Mouse (Mus musculus) heart, adult 2 months (tissue): ENCODE data around the gene Hist1h2be. TPM values are rescaled to one million over a fixed set of nuclear protein-coding genes. Genes with fewer than 3 reads are reported as not detected.
A peak's percentile ranks its signal among the peaks of the same experiment; 100 is the strongest.
"Not testable (repeated sequence)": the region's sequence is repeated elsewhere in the genome, so short reads cannot be mapped to it uniquely, and the experiment has no call there.

ENCODE experiments used
- DNase-seq, 2 experiments: peaks; one replicate each; pipeline ENCODE4 v3.0.0; 2021
- H3K27ac ChIP-seq: fragments of 200-600 bp; 2 replicates; pipeline ENCODE4 v1.8.1; 2022
- H3K27me3 ChIP-seq: fragments of 200-500 bp; 2 replicates; pipeline ENCODE4 v1.6.1; 2012; ENCODE audit warnings: mild to moderate bottlenecking, low read length, inconsistent platforms, mixed read lengths; ENCODE audit not compliant: control insufficient read depth, insufficient read depth
- H3K36me3 ChIP-seq: fragments of 200-500 bp; 2 replicates; pipeline ENCODE4 v1.6.1; 2012; ENCODE audit warnings: low read length, inconsistent platforms; ENCODE audit not compliant: control insufficient read depth, insufficient read depth
- H3K4me1 ChIP-seq: fragments of 200-500 bp; 2 replicates; pipeline ENCODE4 v1.6.1; 2011; ENCODE audit warnings: low read length; ENCODE audit not compliant: control insufficient read depth, insufficient read depth
- H3K4me3 ChIP-seq: fragments of 200-600 bp; 2 replicates; pipeline ENCODE4 v1.8.1; 2022
- H3K79me2 ChIP-seq: fragments of 200-500 bp; replicated peaks from 2 replicates; pipeline ENCODE4 v1.6.1; 2012; ENCODE audit warnings: mild to moderate bottlenecking, inconsistent platforms, low read length, moderate library complexity, mixed read lengths; ENCODE audit not compliant: control insufficient read depth, insufficient read depth
- H3K9ac ChIP-seq: fragments of 200-500 bp; 2 replicates; pipeline ENCODE4 v1.6.1; 2012; ENCODE audit warnings: low read depth, mild to moderate bottlenecking, control low read depth, inconsistent platforms, low read length, mixed read lengths
- CTCF ChIP-seq: fragments of 200-600 bp; IDR thresholded peaks from 2 replicates; pipeline ENCODE4 v1.8.1; 2022; ENCODE audit warnings: antibody characterized with exemption, mild to moderate bottlenecking, moderate library complexity
- EP300 ChIP-seq: fragments of 200-500 bp; IDR thresholded peaks from 2 replicates; pipeline ENCODE4 v1.6.1; 2011; ENCODE audit warnings: low read depth, low read length, control low read depth; ENCODE audit not compliant: insufficient read depth
- POLR2A ChIP-seq: fragments of 200-500 bp; IDR thresholded peaks from 2 replicates; pipeline ENCODE4 v1.6.1; 2011; ENCODE audit warnings: mild to moderate bottlenecking, low read depth, low read length, control low read depth; ENCODE audit not compliant: insufficient read depth
- WGBS: fragments of 180-500 bp; shearing (Covaris S2); methylation state at CpG from one replicate; pipeline ENCODE4 v1.1.7; 2018; 5-methylcytosine and 5-hydroxymethylcytosine counted together
- intact Hi-C: fragments of 180-260 bp; cut with DNase I; formaldehyde crosslinking; loops from one replicate; pipeline ENCODE4 v1.15.1; 2025
- polyA plus RNA-seq: library from polyadenylated mRNA; depleted of rRNA; stranded (reverse); fragments of >200 nt; gene quantifications from 2 replicates; pipeline ENCODE4 v1.2.3, GENCODE M21; 2012
- total RNA-seq, 2 experiments: library from RNA; stranded (reverse); gene quantifications; 2 replicates each; pipeline ENCODE4 v1.2.3; 2021

Hist1h2be gene
- total and polyA plus RNA-seq, 3 experiments: 2.4 to 9.8 (median 8.8) TPM

- H3K9ac ChIP-seq: peak within 1 kb of the TSS; percentile 78
- H3K27me3 ChIP-seq, H3K79me2 ChIP-seq, H3K36me3 ChIP-seq, H3K4me1 ChIP-seq: not testable (repeated sequence)
- WGBS: under 1% methylated on average over 53 of the region's 53 CpGs
- H3K4me3 ChIP-seq: peak within 1 kb of the TSS; percentile 77
- DNase-seq: peak; percentile 94
- peak within 1 kb of the TSS; percentile 97 for H3K27ac ChIP-seq
- TF ChIP-seq EP300 (peak; percentile 65; the same call in 1 of the 2 replicates), POLR2A (peak; percentile 97)
- intact Hi-C loops: loop anchor here (1.0 to 10.0 kb wide), 6 partner anchors 61 to 1797 kb away; partner anchors contain the start of genes Hist1h2ac, Hist1h2af, Hist1h2ag and Hist1h2bb
These were observed 1.3 kb upstream of the Hist1h2be start, which contains the start of gene Hist1h1e for GRCm38 (mm10) chr13:23622175-23622671. TSS of gene Hist1h1e (minus strand) at chr13:23622558.

GRCm38 (mm10) chr13:23621532-23622174 lies 729 bp upstream of the Hist1h2be start:
- DNase-seq: peak; percentile 68 to 84
- under 1% methylated on average over 18 of the region's 18 CpGs for WGBS
- intact Hi-C loops: loop anchor here (1.0 to 10.0 kb wide), 7 partner anchors 35 to 1797 kb away; partner anchors contain the start of genes Hist1h2ac, Hist1h2af, Hist1h2ag and Hist1h2bb
- H3K36me3 ChIP-seq: peaks cover 3% of the 10 kb centered on the region; the same call in 1 of the 2 replicates
- peak overlapping the region; percentile 78 for H3K9ac ChIP-seq
- H3K4me3 ChIP-seq: peak overlapping the region; percentile 77
- 0 out of 2 replicates have a peak, but pooled peaks cover 1% of the 10 kb centered on the region for H3K79me2 ChIP-seq
- TF ChIP-seq EP300 (no peak), POLR2A (peak; percentile 71), CTCF (no peak)
- H3K27ac ChIP-seq: peak overlapping the region; percentile 97
- H3K4me1 ChIP-seq: peaks cover 3% of the 10 kb centered on the region
- no peaks in the 10 kb centered on the region for H3K27me3 ChIP-seq

- WGBS: 47% methylated on average over 12 of the region's 12 CpGs
- H3K27ac ChIP-seq: peak overlapping the region; percentile 97
- intact Hi-C loops: loop anchor here (5.0 to 10.0 kb wide), 4 partner anchors 88 to 1795 kb away; partner anchors contain the start of genes Hist1h2af, Hist1h2ag, Hist1h2bb and Hist1h2bj
- peak overlapping the region; percentile 50 for H3K9ac ChIP-seq
- DNase-seq: no peak
- peaks cover 3% of the 10 kb centered on the region; the same call in 1 of the 2 replicates for H3K36me3 ChIP-seq
- no peaks in the 10 kb centered on the region for H3K27me3 ChIP-seq
- TF ChIP-seq POLR2A: no peak
- no peak for TF ChIP-seq EP300
- TF ChIP-seq CTCF: no peak
- H3K4me1 ChIP-seq: peaks cover 3% of the 10 kb centered on the region
- peak overlapping the region; percentile 77 for H3K4me3 ChIP-seq
- 0 out of 2 replicates have a peak, but pooled peaks cover 1% of the 10 kb centered on the region for H3K79me2 ChIP-seq
These were observed 730 bp downstream of the Hist1h2be start for GRCm38 (mm10) chr13:23620056-23620732.

GRCm38 (mm10) chr13:23611638-23612037 lies 9.3 kb downstream of the Hist1h2be start:
- Histone ChIP-seq H3K9ac (no peak overlapping the region), H3K36me3 (no peaks in the 10 kb centered on the region), H3K79me2 (no peaks in the 10 kb centered on the region), H3K4me3 (no peak overlapping the region), H3K27me3 (no peaks in the 10 kb centered on the region), H3K27ac (no peak overlapping the region), H3K4me1 (no peaks in the 10 kb centered on the region)
- TF ChIP-seq POLR2A (no peak), CTCF (no peak), EP300 (no peak)
- WGBS: 86% methylated on average over 3 of the region's 3 CpGs
- intact Hi-C loops: no loop called here
- no peak for DNase-seq

- no peak overlapping the region for H3K27ac ChIP-seq
- WGBS: 59% methylated on average over 2 of the region's 2 CpGs
- H3K79me2 ChIP-seq: no peaks in the 10 kb centered on the region
- no peak overlapping the region for H3K4me3 ChIP-seq
- H3K27me3 ChIP-seq: no peaks in the 10 kb centered on the region
- intact Hi-C loops: no loop called here
- H3K9ac ChIP-seq: no peak overlapping the region
- H3K4me1 ChIP-seq: no peaks in the 10 kb centered on the region
- DNase-seq: no peak
- H3K36me3 ChIP-seq: no peaks in the 10 kb centered on the region
- no peak for TF ChIP-seq POLR2A
- no peak for TF ChIP-seq CTCF
- TF ChIP-seq EP300: no peak
These were observed 10.5 kb downstream of the Hist1h2be start for GRCm38 (mm10) chr13:23610393-23610792.

GRCm38 (mm10) chr13:23609844-23610243 lies 11.1 kb downstream of the Hist1h2be start:
- TF ChIP-seq EP300 (no peak), CTCF (no peak), POLR2A (no peak)
- DNase-seq: no peak
- no peaks in the 10 kb centered on the region for H3K79me2 ChIP-seq
- no peaks in the 10 kb centered on the region for H3K36me3 ChIP-seq
- no peaks in the 10 kb centered on the region for H3K27me3 ChIP-seq
- no peak overlapping the region for H3K27ac ChIP-seq
- no peak overlapping the region for H3K4me3 ChIP-seq
- H3K9ac ChIP-seq: no peak overlapping the region
- intact Hi-C loops: no loop called here
- no peaks in the 10 kb centered on the region for H3K4me1 ChIP-seq
